Mouse (Mus musculus): Measurements from ENCODE around the gene Borcs7. TPM values are rescaled to one million over a fixed set of nuclear protein-coding genes. Genes with fewer than 3 reads are reported as not detected.

The Borcs7 gene
- 1 to 10 TPM; 6.6 to 7.0 TPM for polyA plus RNA-seq (2017; shearing (Covaris generic))

- ATAC-seq: peak; percentile 98
Observed at GRCm38 (mm10) chr19:46689460-46690372, at the start of gene Borcs7. TSS of gene Borcs7 (plus strand) at chr19:46689906.

GRCm38 (mm10) chr19:46640780-46641179, 48.9 kb upstream of the Borcs7 start:
- no peak for ATAC-seq

- no peak for ATAC-seq
Observed at GRCm38 (mm10) chr19:46641420-46642085, 48.2 kb upstream of the Borcs7 start.

- no peak for ATAC-seq
Observed at GRCm38 (mm10) chr19:46642136-46642753, 47.5 kb upstream of the Borcs7 start.

GRCm38 (mm10) chr19:46643236-46643635, 46.5 kb upstream of the Borcs7 start:
- no peak for ATAC-seq

GRCm38 (mm10) chr19:46644343-46644792, 45.3 kb upstream of the Borcs7 start:
- ATAC-seq: no peak

- ATAC-seq: no peak
Observed at GRCm38 (mm10) chr19:46644793-46645602, 44.7 kb upstream of the Borcs7 start.

- no peak for ATAC-seq
Observed at GRCm38 (mm10) chr19:46646041-46646481, 43.6 kb upstream of the Borcs7 start.

GRCm38 (mm10) chr19:46647254-46647653, 42.5 kb upstream of the Borcs7 start:
- no peak for ATAC-seq

- no peak for ATAC-seq
Observed at GRCm38 (mm10) chr19:46647850-46648249, 41.9 kb upstream of the Borcs7 start.

GRCm38 (mm10) chr19:46648565-46648964, 41.1 kb upstream of the Borcs7 start:
- ATAC-seq: no peak

GRCm38 (mm10) chr19:46653188-46653587, 36.5 kb upstream of the Borcs7 start:
- ATAC-seq: no peak

GRCm38 (mm10) chr19:46653616-46654235, 36.0 kb upstream of the Borcs7 start:
- ATAC-seq: no peak

GRCm38 (mm10) chr19:46655626-46656025, 34.1 kb upstream of the Borcs7 start:
- ATAC-seq: no peak

GRCm38 (mm10) chr19:46656151-46656840, 33.4 kb upstream of the Borcs7 start:
- no peak for ATAC-seq

- no peak for ATAC-seq
Observed at GRCm38 (mm10) chr19:46657339-46658020, 32.2 kb upstream of the Borcs7 start.

GRCm38 (mm10) chr19:46658348-46658747, 31.4 kb upstream of the Borcs7 start:
- ATAC-seq: no peak

- no peak for ATAC-seq
Observed at GRCm38 (mm10) chr19:46658851-46659250, 30.9 kb upstream of the Borcs7 start.

- no peak for ATAC-seq
Observed at GRCm38 (mm10) chr19:46661511-46661910, 28.2 kb upstream of the Borcs7 start.

- ATAC-seq: no peak
Observed at GRCm38 (mm10) chr19:46662214-46662613, 27.5 kb upstream of the Borcs7 start.

- no peak for ATAC-seq
Observed at GRCm38 (mm10) chr19:46662784-46663183, 26.9 kb upstream of the Borcs7 start.

Measured in activated CD4-positive, CD25-positive, alpha-beta regulatory T cell, adult 4 months (primary cell).